Mouse (Mus musculus) brain, embryonic 14.5 days (tissue): ENCODE measurements around the gene Tmem270.

Experiments
- CTCF ChIP-seq: fragments of 200-500 bp; IDR thresholded peaks from 2 replicates; pipeline ENCODE4 v1.5.1; 2012; ENCODE audit warnings: inconsistent platforms, mild to moderate bottlenecking, moderate library complexity, borderline replicate concordance; ENCODE audit not compliant: insufficient read depth, insufficient read length; ENCODE audit errors: extremely low read depth
- POLR2A ChIP-seq: fragments of 200-500 bp; IDR thresholded peaks from 2 replicates; pipeline ENCODE4 v1.6.1; 2012; ENCODE audit warnings: mild to moderate bottlenecking, inconsistent platforms, borderline replicate concordance; ENCODE audit not compliant: poor library complexity, insufficient read depth, insufficient read length, severe bottlenecking; ENCODE audit errors: extremely low read depth

DNA sequence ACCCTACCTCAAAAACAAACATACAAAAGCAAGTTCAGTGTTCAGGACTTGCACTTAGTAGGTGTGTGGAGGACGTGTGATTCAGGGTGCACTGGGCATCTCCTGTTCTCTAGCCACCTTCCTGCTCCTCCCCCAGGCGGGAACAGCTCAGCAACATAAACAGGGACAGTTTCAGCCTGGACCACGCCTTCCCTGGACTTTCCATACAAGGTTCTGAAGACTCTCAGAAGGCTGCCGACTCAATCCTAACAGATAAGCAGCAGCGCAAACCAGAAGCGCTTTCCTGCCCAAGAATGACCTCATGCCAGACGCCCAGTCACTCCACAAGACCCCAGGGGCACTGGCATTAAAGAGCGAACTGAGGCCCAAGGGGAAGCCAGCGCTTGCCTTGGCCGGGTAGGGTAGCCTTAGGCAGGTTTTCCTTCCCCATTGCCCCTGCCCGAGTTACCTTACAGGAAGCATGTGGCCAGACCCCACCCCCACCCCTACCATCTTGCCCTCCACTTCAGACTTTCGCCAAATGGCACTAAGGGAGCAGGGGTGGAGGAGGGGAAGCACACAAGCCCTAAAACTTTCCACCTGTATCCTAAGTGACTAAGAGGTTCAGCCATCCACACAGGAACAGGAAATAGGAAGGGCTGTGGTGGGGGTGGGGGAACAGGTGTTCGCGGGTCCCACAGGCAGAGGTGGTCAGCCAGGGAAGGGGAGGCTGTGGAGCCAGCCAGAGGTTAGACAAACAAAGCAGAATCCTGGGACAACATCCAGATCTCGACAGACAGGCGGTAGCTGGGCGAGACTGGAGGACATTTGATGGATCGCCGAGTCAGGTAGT lies 44.7 kb upstream of the Tmem270 start:
- no peak for TF ChIP-seq CTCF
- no peak for TF ChIP-seq POLR2A
